Mouse (Mus musculus): ENCODE results near the gene Ank2.

DNA sequence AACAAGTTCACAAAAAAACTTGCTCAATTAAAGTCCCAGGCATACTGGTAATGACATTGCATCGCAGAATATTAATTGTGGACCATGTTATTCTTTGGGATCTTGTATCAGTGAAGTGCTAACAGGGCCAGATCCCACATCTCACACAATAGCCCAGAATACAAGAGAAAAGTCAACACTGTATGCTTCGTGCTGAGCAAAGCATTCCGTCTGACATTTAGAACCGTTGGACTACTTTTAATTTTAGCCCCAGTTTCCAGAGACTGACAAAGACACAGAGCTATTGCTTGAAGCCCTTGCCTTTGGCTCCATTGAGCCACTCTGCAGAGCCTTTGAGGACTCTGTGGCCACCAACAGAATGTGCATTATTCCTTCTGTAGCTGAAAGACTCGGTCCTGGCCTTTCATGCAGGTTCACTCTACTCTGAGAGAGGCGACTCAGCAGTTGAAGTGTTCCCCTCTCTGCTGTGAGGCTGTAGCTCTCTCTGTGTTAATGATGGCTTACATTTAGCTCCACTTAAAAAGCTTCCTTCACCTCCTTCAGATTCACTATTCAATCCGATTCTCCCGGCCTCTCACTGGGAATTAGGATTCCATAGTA is 153.2 kb downstream of the Ank2 start:
- TF ChIP-seq CTCF (IDR thresholded peaks at IDR 0.05; ENCODE audit: low read depth, low read length) = no peak
- TF ChIP-seq POLR2A (IDR thresholded peaks at IDR 0.05; ENCODE audit: borderline replicate concordance, low read depth, low read length) = no peak
